ENCODE assay signal across 16 mouse cellular contexts in genomic region chr5:115525416-115525815, GRCm38 (mm10). TPM values are rescaled to one million over a fixed set of nuclear protein-coding genes. Genes with fewer than 3 reads are reported as not detected.
DNase-seq lines count a peak whose midpoint lies in the region; ATAC-seq and TF ChIP-seq lines count a peak whose summit lies in the region.
"Had no signal": no experiment of that assay in that cellular context is flagged by ENCODE, and none has a peak within 500 bp of the region (broad histone marks: within the 10 kb centered on the region; RNA-seq: fewer than 3 reads in every experiment).

No protein-coding gene starts in this region.

- H3K36me3 ChIP-seq in heart, embryonic 12.5 days, result 0 out of 2 replicates have a peak, but pooled peaks cover 3% of the 10 kb centered on the region
- H3K36me3 ChIP-seq in intestine, postnatal 0 days (ENCODE audit: control insufficient read depth, insufficient read depth), result 0 out of 2 replicates have a peak, but pooled peaks cover 4% of the 10 kb centered on the region
- H3K36me3 ChIP-seq in intestine, embryonic 16.5 days (ENCODE audit: control insufficient read depth, insufficient read depth, low read length), result no peaks in the 10 kb centered on the region
- H3K36me3 ChIP-seq in lung, postnatal 0 days (ENCODE audit: insufficient read depth, low read length), result no peaks in the 10 kb centered on the region; the same call in 1 of the 2 replicates
- H3K36me3 ChIP-seq in stomach, postnatal 0 days (ENCODE audit: control insufficient read depth, insufficient read depth, low read length), result no peaks in the 10 kb centered on the region
- H3K36me3 ChIP-seq: neural tube, embryonic 12.5 days had no signal

- no peak overlapping the region for H3K4me2 ChIP-seq in heart, embryonic 12.5 days
- no peak overlapping the region for H3K4me2 ChIP-seq in intestine, postnatal 0 days (replicated peaks; ENCODE audit: low read depth)
- no peak overlapping the region for H3K4me2 ChIP-seq in intestine, embryonic 16.5 days (ENCODE audit: low read depth, low read length)
- H3K4me2 ChIP-seq in lung, postnatal 0 days (replicated peaks; ENCODE audit: low read depth, low read length), result no peak overlapping the region
- no peak overlapping the region for H3K4me2 ChIP-seq in stomach, postnatal 0 days (replicated peaks; ENCODE audit: low read depth)
- H3K4me2 ChIP-seq: neural tube, embryonic 12.5 days had no signal

- H3K9ac ChIP-seq in heart, embryonic 12.5 days, result no peak overlapping the region
- H3K9ac ChIP-seq in intestine, postnatal 0 days (ENCODE audit: low read depth, low read length), result no peak overlapping the region
- no peak overlapping the region for H3K9ac ChIP-seq in intestine, embryonic 16.5 days (ENCODE audit: low read depth, low read length)
- no peak overlapping the region for H3K9ac ChIP-seq in lung, postnatal 0 days (replicated peaks; ENCODE audit: low read depth)
- H3K9ac ChIP-seq in stomach, postnatal 0 days (ENCODE audit: low read length), result no peak overlapping the region
- H3K9ac ChIP-seq: neural tube, embryonic 12.5 days had no signal

- no peaks in the 10 kb centered on the region for H3K27me3 ChIP-seq in heart, embryonic 12.5 days (replicated peaks)
- no peaks in the 10 kb centered on the region for H3K27me3 ChIP-seq in intestine, postnatal 0 days (replicated peaks; ENCODE audit: control insufficient read depth, insufficient read depth, low read length)
- H3K27me3 ChIP-seq in intestine, embryonic 16.5 days (replicated peaks; ENCODE audit: control insufficient read depth, insufficient read depth, low read length), result no peaks in the 10 kb centered on the region
- H3K27me3 ChIP-seq in lung, postnatal 0 days (replicated peaks; ENCODE audit: insufficient read depth, low read length), result no peaks in the 10 kb centered on the region
- no peaks in the 10 kb centered on the region for H3K27me3 ChIP-seq in stomach, postnatal 0 days (ENCODE audit: control insufficient read depth, insufficient read depth, low read length)
- H3K27me3 ChIP-seq: neural tube, embryonic 12.5 days had no signal

- no peak overlapping the region for H3K27ac ChIP-seq in heart, embryonic 12.5 days (ENCODE audit: poor library complexity, severe bottlenecking)
- peak overlapping the region; percentile 28; the same call in 1 of the 2 replicates for H3K27ac ChIP-seq in intestine, postnatal 0 days (ENCODE audit: low read depth, low read length)
- no peak overlapping the region for H3K27ac ChIP-seq in intestine, embryonic 16.5 days (ENCODE audit: low read length)
- 0 out of 2 replicates have a peak overlapping the region, but pooled peaks have one; percentile 1 for H3K27ac ChIP-seq in lung, postnatal 0 days (ENCODE audit: low read length)
- 0 out of 2 replicates have a peak overlapping the region, but pooled peaks have one; percentile 40 for H3K27ac ChIP-seq in stomach, postnatal 0 days (replicated peaks)
- H3K27ac ChIP-seq: macrophage; neural tube, embryonic 12.5 days had no signal

- H3K4me1 ChIP-seq in heart, embryonic 12.5 days (replicated peaks), result peaks cover 82% of the 10 kb centered on the region
- peaks cover 17% of the 10 kb centered on the region for H3K4me1 ChIP-seq in intestine, postnatal 0 days (replicated peaks; ENCODE audit: control insufficient read depth, insufficient read depth, low read length)
- peaks cover 67% of the 10 kb centered on the region for H3K4me1 ChIP-seq in intestine, embryonic 16.5 days (ENCODE audit: control insufficient read depth, insufficient read depth, low read length)
- peaks cover 50% of the 10 kb centered on the region for H3K4me1 ChIP-seq in lung, postnatal 0 days (ENCODE audit: insufficient read depth, low read depth, low read length)
- peaks cover 17% of the 10 kb centered on the region; the same call in 1 of the 2 replicates for H3K4me1 ChIP-seq in stomach, postnatal 0 days (replicated peaks; ENCODE audit: control insufficient read depth, insufficient read depth)

- ATAC-seq in heart, embryonic 12.5 days (ENCODE audit: insufficient number of reproducible peaks, low FRiP score), result no peak
- no peak for ATAC-seq in intestine, postnatal 0 days
- ATAC-seq in intestine, embryonic 16.5 days, result no peak
- ATAC-seq in lung, postnatal 0 days, result no peak
- no peak for ATAC-seq in stomach, postnatal 0 days (ENCODE audit: low FRiP score, low TSS enrichment)
- ATAC-seq: midbrain, embryonic 16.5 days had no signal

- TF ChIP-seq CTCF in intestine, postnatal 0 days (IDR thresholded peaks at IDR 0.05; ENCODE audit: low read depth), result no peak
- TF ChIP-seq CTCF in lung, postnatal 0 days (IDR thresholded peaks at IDR 0.05), result no peak
- TF ChIP-seq CTCF in stomach, postnatal 0 days (IDR thresholded peaks at IDR 0.05; ENCODE audit: low read depth), result no peak

- no peak overlapping the region for H3K4me3 ChIP-seq in heart, embryonic 12.5 days
- no peak overlapping the region for H3K4me3 ChIP-seq in intestine, postnatal 0 days (ENCODE audit: low read depth, low read length)
- no peak overlapping the region for H3K4me3 ChIP-seq in intestine, embryonic 16.5 days (ENCODE audit: low read length)
- H3K4me3 ChIP-seq in lung, postnatal 0 days (ENCODE audit: low read depth, low read length), result no peak overlapping the region
- H3K4me3 ChIP-seq in stomach, postnatal 0 days (ENCODE audit: low read depth, low read length), result no peak overlapping the region
- H3K4me3 ChIP-seq: neural tube, embryonic 12.5 days had no signal

- 86% methylated on average over 4 of the region's 4 CpGs for WGBS in heart, embryonic 12.5 days
- whole genome bisulfite sequencing in intestine, postnatal 0 days, result 80% methylated on average over 4 of the region's 4 CpGs
- WGBS in intestine, embryonic 16.5 days, result 91% methylated on average over 4 of the region's 4 CpGs
- 75% methylated on average over 4 of the region's 4 CpGs for WGBS in lung, postnatal 0 days
- WGBS in stomach, postnatal 0 days, result 89% methylated on average over 4 of the region's 4 CpGs

- DNase-seq in heart, adult 11 months, result peak; percentile 94
- no peak for DNase-seq in lung, postnatal 0 days (ENCODE audit: low spot score)
- DNase-seq in lung, postnatal 10 days, result no peak
- DNase-seq in stomach, postnatal 0 days (ENCODE audit: low spot score), result no peak
- no peak for DNase-seq in ovary, postnatal 10 days (ENCODE audit: low spot score)
- DNase-seq: adrenal gland, postnatal 25 days; retina, postnatal 1 day; spleen, adult 18-20 months; thymus, postnatal 14 days had no signal

- no peak for TF ChIP-seq EP300 in lung, postnatal 0 days (IDR thresholded peaks at IDR 0.05)
- TF ChIP-seq EP300 in stomach, postnatal 0 days (optimal IDR thresholded peaks at IDR 0.05), result no peak

- H3K9me3 ChIP-seq in heart, embryonic 12.5 days (replicated peaks), result no peaks in the 10 kb centered on the region
- no peaks in the 10 kb centered on the region for H3K9me3 ChIP-seq in intestine, postnatal 0 days (ENCODE audit: control insufficient read depth)
- H3K9me3 ChIP-seq in intestine, embryonic 16.5 days (ENCODE audit: control insufficient read depth, low read length), result no peaks in the 10 kb centered on the region
- no peaks in the 10 kb centered on the region for H3K9me3 ChIP-seq in lung, postnatal 0 days (ENCODE audit: low read length)
- no peaks in the 10 kb centered on the region for H3K9me3 ChIP-seq in stomach, postnatal 0 days (ENCODE audit: control insufficient read depth, low read length)
- H3K9me3 ChIP-seq: neural tube, embryonic 12.5 days had no signal

RNA-seq across cellular contexts. Expression of gene Pxn, which starts 18.9 kb away (rescaled TPM):
- polyA plus RNA-seq in heart, embryonic 12.5 days (2016; fragmentation: Nextera tagmentation; extraction: Ambion mirVana), result 41.1 and 41.7 TPM in 2 replicates
- polyA plus RNA-seq in intestine, postnatal 0 days (2015; fragmentation: Nextera tagmentation; extraction: Ambion mirVana), result 65.1 and 71.1 TPM in 2 replicates
- polyA plus RNA-seq in intestine, embryonic 16.5 days (2015; fragmentation: Nextera tagmentation; extraction: Ambion mirVana), result 71.9 and 88.2 TPM in 2 replicates
- 56.4 and 59.3 TPM in 2 replicates for polyA plus RNA-seq in lung, postnatal 0 days (2015; fragmentation: Nextera tagmentation; extraction: Ambion mirVana)
- 21.1 and 25.8 TPM in 2 replicates for polyA plus RNA-seq in stomach, postnatal 0 days (2015; fragmentation: Nextera tagmentation; extraction: Ambion mirVana)

RNA-seq across cellular contexts. Expression of gene Rplp0, which starts 33.9 kb away (rescaled TPM):
- polyA plus RNA-seq in heart, embryonic 12.5 days (2016; fragmentation: Nextera tagmentation; extraction: Ambion mirVana), result 949 and 971 TPM in 2 replicates
- 832 and 868 TPM in 2 replicates for polyA plus RNA-seq in intestine, postnatal 0 days (2015; fragmentation: Nextera tagmentation; extraction: Ambion mirVana)
- polyA plus RNA-seq in intestine, embryonic 16.5 days (2015; fragmentation: Nextera tagmentation; extraction: Ambion mirVana), result 1,506 and 1,615 TPM in 2 replicates
- 937 and 987 TPM in 2 replicates for polyA plus RNA-seq in lung, postnatal 0 days (2015; fragmentation: Nextera tagmentation; extraction: Ambion mirVana)
- polyA plus RNA-seq in stomach, postnatal 0 days (2015; fragmentation: Nextera tagmentation; extraction: Ambion mirVana), result 1,317 and 1,335 TPM in 2 replicates

RNA-seq across cellular contexts. Expression of gene Gcn1l1, which starts 39.6 kb away (rescaled TPM):
- 43.1 and 47.0 TPM in 2 replicates for polyA plus RNA-seq in heart, embryonic 12.5 days (2016; fragmentation: Nextera tagmentation; extraction: Ambion mirVana)
- 9.3 and 9.6 TPM in 2 replicates for polyA plus RNA-seq in intestine, postnatal 0 days (2015; fragmentation: Nextera tagmentation; extraction: Ambion mirVana)
- polyA plus RNA-seq in intestine, embryonic 16.5 days (2015; fragmentation: Nextera tagmentation; extraction: Ambion mirVana), result 25.5 and 26.3 TPM in 2 replicates
- 13.1 and 14.5 TPM in 2 replicates for polyA plus RNA-seq in lung, postnatal 0 days (2015; fragmentation: Nextera tagmentation; extraction: Ambion mirVana)
- 11.2 and 11.7 TPM in 2 replicates for polyA plus RNA-seq in stomach, postnatal 0 days (2015; fragmentation: Nextera tagmentation; extraction: Ambion mirVana)

RNA-seq across cellular contexts. Expression of gene Sirt4, which starts 40.9 kb away (rescaled TPM):
- 14.7 and 18.0 TPM in 2 replicates for polyA plus RNA-seq in heart, embryonic 12.5 days (2016; fragmentation: Nextera tagmentation; extraction: Ambion mirVana)
- polyA plus RNA-seq in intestine, postnatal 0 days (2015; fragmentation: Nextera tagmentation; extraction: Ambion mirVana), result 5.0 and 6.4 TPM in 2 replicates
- polyA plus RNA-seq in intestine, embryonic 16.5 days (2015; fragmentation: Nextera tagmentation; extraction: Ambion mirVana), result 20.4 and 23.1 TPM in 2 replicates
- 15.7 and 18.0 TPM in 2 replicates for polyA plus RNA-seq in lung, postnatal 0 days (2015; fragmentation: Nextera tagmentation; extraction: Ambion mirVana)
- polyA plus RNA-seq in stomach, postnatal 0 days (2015; fragmentation: Nextera tagmentation; extraction: Ambion mirVana), result 10.1 and 11.5 TPM in 2 replicates

RNA-seq across cellular contexts. Expression of gene Pla2g1b, which starts 59.4 kb away (rescaled TPM):
- polyA plus RNA-seq in heart, embryonic 12.5 days (2016; fragmentation: Nextera tagmentation; extraction: Ambion mirVana), result 0.72 and 1.3 TPM in 2 replicates
- polyA plus RNA-seq in intestine, postnatal 0 days (2015; fragmentation: Nextera tagmentation; extraction: Ambion mirVana), result 0.78 and 0.98 TPM in 2 replicates
- polyA plus RNA-seq in intestine, embryonic 16.5 days (2015; fragmentation: Nextera tagmentation; extraction: Ambion mirVana), result 1.2 and 1.3 TPM in 2 replicates
- polyA plus RNA-seq in lung, postnatal 0 days (2015; fragmentation: Nextera tagmentation; extraction: Ambion mirVana), result 70.5 and 71.7 TPM in 2 replicates
- 464 and 489 TPM in 2 replicates for polyA plus RNA-seq in stomach, postnatal 0 days (2015; fragmentation: Nextera tagmentation; extraction: Ambion mirVana)
- polyA plus RNA-seq: limb, embryonic 14.5 days; macrophage; midbrain, embryonic 16.5 days; neural tube, embryonic 12.5 days had no signal

Comparison
In these comparisons a context has a peak if more than half of its experiments do, and no peak if none do; other contexts are left out.
1. H3K27ac ChIP-seq: peak in intestine, postnatal 0 days (single experiment), lung, postnatal 0 days (single experiment) and stomach, postnatal 0 days (single experiment); none in heart, embryonic 12.5 days (single experiment) and intestine, embryonic 16.5 days (single experiment).